15 mouse cellular contexts compared by ENCODE assay signal in the genomic region with DNA sequence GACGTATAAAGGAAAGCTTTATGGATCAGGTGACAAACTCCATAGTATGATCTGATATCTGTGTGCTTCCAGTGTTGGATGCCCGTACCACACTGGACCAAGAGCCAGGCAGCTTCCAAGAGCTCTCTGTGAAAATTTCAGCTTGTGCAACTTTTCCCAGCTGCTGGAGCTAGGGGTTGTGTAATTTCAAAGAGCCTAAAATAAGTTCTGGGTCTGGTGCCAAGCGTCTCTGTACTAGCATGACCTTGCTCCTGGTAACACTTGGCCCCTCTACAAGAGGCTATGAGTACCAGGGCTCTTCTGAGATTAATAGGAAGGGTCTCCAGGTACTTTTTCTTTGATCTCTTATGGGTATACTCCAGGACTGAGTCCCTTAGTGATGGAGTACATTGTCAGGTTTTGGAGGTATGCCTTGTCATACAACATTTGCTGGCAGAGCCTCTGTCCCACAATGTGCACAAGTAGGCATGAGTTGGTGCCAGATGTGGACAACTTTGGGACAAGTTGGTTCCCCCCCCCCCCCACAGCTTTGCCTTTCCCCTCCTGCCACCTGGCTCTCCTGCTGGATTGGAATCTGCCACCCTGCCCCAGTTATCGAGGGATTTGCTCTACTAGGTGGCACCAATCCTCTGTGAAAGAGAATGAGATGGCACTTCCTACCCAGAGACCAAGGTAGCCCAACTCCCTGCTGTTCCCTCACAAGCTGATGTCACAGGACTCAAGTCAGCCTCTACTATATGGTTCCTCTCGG. TPM values are rescaled to one million over a fixed set of nuclear protein-coding genes. Genes with fewer than 3 reads are reported as not detected.
DNase-seq lines count a peak whose midpoint lies in the region; ATAC-seq and TF ChIP-seq lines count a peak whose summit lies in the region.
"Had no signal": no experiment of that assay in that cellular context is flagged by ENCODE, and none has a peak within 500 bp of the region (broad histone marks: within the 10 kb centered on the region; RNA-seq: fewer than 3 reads in every experiment).

No protein-coding gene starts in this region.

- no peak overlapping the region for H3K4me2 ChIP-seq in lung, postnatal 0 days (replicated peaks; ENCODE audit: low read depth, low read length)
- H3K4me2 ChIP-seq in forebrain, postnatal 0 days (ENCODE audit: low read depth) = no peak overlapping the region
- H3K4me2 ChIP-seq: midbrain, embryonic 11.5 days; neural tube, embryonic 12.5 days had no signal

- no peak overlapping the region for H3K9ac ChIP-seq in lung, postnatal 0 days (replicated peaks; ENCODE audit: low read depth)
- no peak overlapping the region for H3K9ac ChIP-seq in forebrain, postnatal 0 days
- H3K9ac ChIP-seq: neural tube, embryonic 12.5 days had no signal

- no peaks in the 10 kb centered on the region for H3K36me3 ChIP-seq in lung, postnatal 0 days (ENCODE audit: insufficient read depth, low read length)
- H3K36me3 ChIP-seq in forebrain, postnatal 0 days (ENCODE audit: insufficient read depth) = no peaks in the 10 kb centered on the region

- peak; percentile 93 for ATAC-seq in lung, postnatal 0 days
- ATAC-seq in forebrain, postnatal 0 days = no peak

- no peak overlapping the region for H3K4me3 ChIP-seq in lung, postnatal 0 days (ENCODE audit: low read depth, low read length)
- H3K4me3 ChIP-seq in forebrain, postnatal 0 days (ENCODE audit: low read depth, low read length) = no peak overlapping the region
- H3K4me3 ChIP-seq: hindbrain, embryonic 10.5 days; neural tube, embryonic 12.5 days had no signal

- intact Hi-C loops in heart, postnatal 25 days (cut with DNase I) = no loop called here

- peak overlapping the region; percentile 47 for H3K27ac ChIP-seq in lung, postnatal 0 days (ENCODE audit: low read length)
- H3K27ac ChIP-seq in forebrain, postnatal 0 days (ENCODE audit: low read depth, low read length) = no peak overlapping the region
- H3K27ac ChIP-seq: hindbrain, embryonic 10.5 days; kidney, postnatal 0 days; neural tube, embryonic 12.5 days had no signal

- peaks cover 4% of the 10 kb centered on the region; the same call in 1 of the 2 replicates for H3K4me1 ChIP-seq in lung, postnatal 0 days (ENCODE audit: insufficient read depth, low read depth, low read length)
- H3K4me1 ChIP-seq in forebrain, postnatal 0 days (ENCODE audit: insufficient read depth) = no peaks in the 10 kb centered on the region
- H3K4me1 ChIP-seq: hindbrain, embryonic 10.5 days; neural tube, embryonic 12.5 days had no signal

- peak; percentile 65 for DNase-seq in heart, adult 8-10 months (ENCODE audit: low spot score)
- no peak for DNase-seq in heart, postnatal 25 days (ENCODE audit: low spot score)
- DNase-seq in adrenal gland, postnatal 36 days = peak; percentile 64 to 71
- peak; percentile 61 for DNase-seq in gonadal fat pad, adult 2 months (ENCODE audit: low read depth)
- DNase-seq in lung, postnatal 0 days (ENCODE audit: low spot score) = peak; percentile 96
- no peak for DNase-seq in thymus, postnatal 25 days
- DNase-seq in forebrain, postnatal 0 days = no peak
- no peak for DNase-seq in cerebellum, adult 18-20 months
- DNase-seq: layer of hippocampus, postnatal 36 days; thymus, postnatal 4 days had no signal

- no peaks in the 10 kb centered on the region for H3K9me3 ChIP-seq in lung, postnatal 0 days (ENCODE audit: low read length)
- no peaks in the 10 kb centered on the region for H3K9me3 ChIP-seq in forebrain, postnatal 0 days (ENCODE audit: low read length)
- H3K9me3 ChIP-seq: hindbrain, embryonic 10.5 days; neural tube, embryonic 12.5 days had no signal

- 54% methylated on average over 5 of the region's 5 CpGs for WGBS in lung, postnatal 0 days
- WGBS in forebrain, postnatal 0 days = 94% methylated on average over 5 of the region's 5 CpGs

- no peak for TF ChIP-seq CTCF in lung, postnatal 0 days (IDR thresholded peaks at IDR 0.05)
- TF ChIP-seq CTCF in forebrain, postnatal 0 days (IDR thresholded peaks at IDR 0.05; ENCODE audit: low read depth) = no peak

- no peaks in the 10 kb centered on the region for H3K27me3 ChIP-seq in lung, postnatal 0 days (replicated peaks; ENCODE audit: insufficient read depth, low read length)
- H3K27me3 ChIP-seq in forebrain, postnatal 0 days (ENCODE audit: insufficient read depth, low read length) = no peaks in the 10 kb centered on the region
- H3K27me3 ChIP-seq: CH12.LX; neural tube, embryonic 12.5 days had no signal

- TF ChIP-seq EP300 in lung, postnatal 0 days (IDR thresholded peaks at IDR 0.05) = peak; percentile 52; the same call in 1 of the 2 replicates

RNA-seq across cellular contexts. Expression of a gene that starts 8.6 kb away (rescaled TPM):
- total RNA-seq in heart, adult 8-10 months (2022) = 100 to 1,000 TPM; 314 to 382 (median 360) TPM
- 100 to 1,000 TPM; 353 to 360 TPM for total RNA-seq in heart, postnatal 25 days (2021)
- total RNA-seq in adrenal gland, postnatal 36 days (2021) = 100 to 1,000 TPM; 234 to 305 TPM
- 127 and 129 TPM in 2 replicates for polyA plus RNA-seq in gonadal fat pad, adult 2 months (2012; rRNA removed)
- polyA plus RNA-seq in lung, postnatal 0 days (2015; fragmentation: Nextera tagmentation; extraction: Ambion mirVana) = 93.8 and 94.9 TPM in 2 replicates
- 133 and 151 TPM in 2 replicates for total RNA-seq in forebrain, postnatal 0 days (2014; rRNA removed)
- polyA plus RNA-seq in forebrain, postnatal 0 days (2015; fragmentation: Nextera tagmentation; extraction: Ambion mirVana) = 172 and 215 TPM in 2 replicates

RNA-seq across cellular contexts. Expression of a gene that starts 8.9 kb away (rescaled TPM):
- total RNA-seq in heart, adult 8-10 months (2022) = 1 to 10 TPM in 3 of 4 experiments, under 1 TPM in 1; 0.81 to 2.4 (median 1.7) TPM
- 1 to 10 TPM; 1.1 to 1.7 TPM for total RNA-seq in heart, postnatal 25 days (2021)
- 1 to 10 TPM; 3.4 to 4.5 TPM for total RNA-seq in adrenal gland, postnatal 36 days (2021)
- 3.9 and 6.3 TPM in 2 replicates for polyA plus RNA-seq in gonadal fat pad, adult 2 months (2012; rRNA removed)
- polyA plus RNA-seq in lung, postnatal 0 days (2015; fragmentation: Nextera tagmentation; extraction: Ambion mirVana) = 7.1 and 8.0 TPM in 2 replicates
- total RNA-seq in forebrain, postnatal 0 days (2014; rRNA removed) = 1.7 and 5.0 TPM in 2 replicates
- 4.7 and 5.1 TPM in 2 replicates for polyA plus RNA-seq in forebrain, postnatal 0 days (2015; fragmentation: Nextera tagmentation; extraction: Ambion mirVana)

RNA-seq across cellular contexts. Expression of a gene that starts 9.2 kb away (rescaled TPM):
- 1 to 10 TPM; 1.3 to 2.5 (median 1.9) TPM for total RNA-seq in heart, adult 8-10 months (2022)
- under 1 TPM; 0.61 to 0.70 TPM for total RNA-seq in heart, postnatal 25 days (2021)
- total RNA-seq in adrenal gland, postnatal 36 days (2021) = 1 to 10 TPM in 1 of 2 experiments, under 1 TPM in 1; 0.46 to 1.9 TPM
- polyA plus RNA-seq in gonadal fat pad, adult 2 months (2012; rRNA removed) = 3.2 and 3.3 TPM in 2 replicates
- polyA plus RNA-seq in lung, postnatal 0 days (2015; fragmentation: Nextera tagmentation; extraction: Ambion mirVana) = 0.12 and 0.36 TPM in 2 replicates
- total RNA-seq in forebrain, postnatal 0 days (2014; rRNA removed) = 0.14 and 0.31 TPM in 2 replicates
- 0.14 and 0.40 TPM in 2 replicates for polyA plus RNA-seq in forebrain, postnatal 0 days (2015; fragmentation: Nextera tagmentation; extraction: Ambion mirVana)

RNA-seq across cellular contexts. Expression of a gene that starts 33.3 kb away (rescaled TPM):
- 10 to 100 TPM; 26.4 to 28.5 (median 27.2) TPM for total RNA-seq in heart, adult 8-10 months (2022)
- 10 to 100 TPM; 27.4 to 30.9 TPM for total RNA-seq in heart, postnatal 25 days (2021)
- total RNA-seq in adrenal gland, postnatal 36 days (2021) = 10 to 100 TPM; 34.2 to 37.2 TPM
- polyA plus RNA-seq in gonadal fat pad, adult 2 months (2012; rRNA removed) = 32.3 and 36.3 TPM in 2 replicates
- polyA plus RNA-seq in lung, postnatal 0 days (2015; fragmentation: Nextera tagmentation; extraction: Ambion mirVana) = 5.3 and 5.6 TPM in 2 replicates
- 116 and 117 TPM in 2 replicates for total RNA-seq in forebrain, postnatal 0 days (2014; rRNA removed)
- polyA plus RNA-seq in forebrain, postnatal 0 days (2015; fragmentation: Nextera tagmentation; extraction: Ambion mirVana) = 6.7 and 6.9 TPM in 2 replicates

RNA-seq across cellular contexts. Expression of a gene that starts 37.1 kb away (rescaled TPM):
- under 1 TPM in 3 of 4 experiments, not detected in 1; 0.25 to 0.50 (median 0.33) TPM for total RNA-seq in heart, adult 8-10 months (2022)
- under 1 TPM in 1 of 2 experiments, not detected in 1; 0.26 TPM for total RNA-seq in heart, postnatal 25 days (2021)
- under 1 TPM; 0.43 to 0.50 TPM for total RNA-seq in adrenal gland, postnatal 36 days (2021)
- 0.28 TPM in 2 replicates for polyA plus RNA-seq in gonadal fat pad, adult 2 months (2012; rRNA removed)
- 0.63 and 1.0 TPM in 2 replicates for polyA plus RNA-seq in lung, postnatal 0 days (2015; fragmentation: Nextera tagmentation; extraction: Ambion mirVana)
- total RNA-seq in forebrain, postnatal 0 days (2014; rRNA removed) = 0.15 and 0.81 TPM in 2 replicates
- polyA plus RNA-seq in forebrain, postnatal 0 days (2015; fragmentation: Nextera tagmentation; extraction: Ambion mirVana) = 0.36 and 0.86 TPM in 2 replicates

Comparison
In these comparisons a context has a peak if more than half of its experiments do, and no peak if none do; other contexts are left out.
1. DNase-seq: peak in heart, adult 8-10 months (single experiment), adrenal gland, postnatal 36 days (2 of 2), gonadal fat pad, adult 2 months (single experiment) and lung, postnatal 0 days (single experiment); none in heart, postnatal 25 days (single experiment), thymus, postnatal 25 days (single experiment), forebrain, postnatal 0 days (single experiment) and cerebellum, adult 18-20 months (0 of 2).